Mouse (Mus musculus) MEL (cell line): ENCODE measurements around the gene Myo19.

ENCODE experiments used
- CTCF ChIP-seq, 3 experiments: IDR thresholded peaks in 2 of 3; conservative IDR thresholded peaks in 1 of 3; 2 replicates each; pipeline ENCODE4 v1.5.1; 2011 to 2012; ENCODE audit warnings: low read length in 3 of 3, low read depth in 2 of 3, mild to moderate bottlenecking in 2 of 3, improper control_type of control experiment in 1 of 3, inconsistent platforms in 1 of 3, mixed read lengths in 1 of 3, moderate library complexity in 1 of 3; ENCODE audit not compliant: control insufficient read depth in 1 of 3, insufficient read depth in 1 of 3, poor library complexity in 1 of 3, severe bottlenecking in 1 of 3
- ELF1 ChIP-seq: IDR thresholded peaks from 2 replicates; pipeline ENCODE4 v1.6.1; 2014; ENCODE audit warnings: low read depth, mild to moderate bottlenecking, inconsistent platforms, low read length, improper control_type of control experiment, moderate library complexity
- GATA1 ChIP-seq: IDR thresholded peaks from 2 replicates; pipeline ENCODE4 v1.6.1; 2011; ENCODE audit warnings: low read depth, low read length, improper control_type of control experiment
- HCFC1 ChIP-seq: IDR thresholded peaks from 2 replicates; pipeline ENCODE4 v1.6.1; 2012; ENCODE audit warnings: low read depth, mild to moderate bottlenecking, inconsistent platforms, low read length, improper control_type of control experiment, moderate library complexity
- MEF2A ChIP-seq: IDR thresholded peaks from 2 replicates; pipeline ENCODE4 v1.6.1; 2014; ENCODE audit warnings: low read depth, mild to moderate bottlenecking, inconsistent platforms, low read length, improper control_type of control experiment; ENCODE audit not compliant: poor library complexity, insufficient replicate concordance, severe bottlenecking; ENCODE audit errors: extremely low read depth
- NRF1 ChIP-seq: IDR thresholded peaks from 2 replicates; pipeline ENCODE4 v1.6.1; 2014; ENCODE audit warnings: low read depth, mild to moderate bottlenecking, inconsistent platforms, low read length, improper control_type of control experiment, moderate library complexity; ENCODE audit not compliant: poor library complexity, insufficient read depth, severe bottlenecking
- POLR2A ChIP-seq, 2 experiments: IDR thresholded peaks; 2 replicates each; pipeline ENCODE4 v1.6.1; 2011 to 2012; ENCODE audit warnings: low read length in 2 of 2, mild to moderate bottlenecking in 2 of 2, control low read depth in 1 of 2, improper control_type of control experiment in 1 of 2, low read depth in 1 of 2, moderate library complexity in 1 of 2; ENCODE audit not compliant: control insufficient read depth in 1 of 2, insufficient read depth in 1 of 2, poor library complexity in 1 of 2
- TCF12 ChIP-seq: IDR thresholded peaks from 2 replicates; pipeline ENCODE4 v1.6.1; 2014; ENCODE audit warnings: low read depth, mild to moderate bottlenecking, inconsistent platforms, low read length, improper control_type of control experiment, moderate library complexity
- ZMIZ1 ChIP-seq: IDR thresholded peaks from 2 replicates; pipeline ENCODE4 v1.6.1; 2012; ENCODE audit warnings: low read depth, mild to moderate bottlenecking, inconsistent platforms, low read length, improper control_type of control experiment, moderate library complexity

DNA sequence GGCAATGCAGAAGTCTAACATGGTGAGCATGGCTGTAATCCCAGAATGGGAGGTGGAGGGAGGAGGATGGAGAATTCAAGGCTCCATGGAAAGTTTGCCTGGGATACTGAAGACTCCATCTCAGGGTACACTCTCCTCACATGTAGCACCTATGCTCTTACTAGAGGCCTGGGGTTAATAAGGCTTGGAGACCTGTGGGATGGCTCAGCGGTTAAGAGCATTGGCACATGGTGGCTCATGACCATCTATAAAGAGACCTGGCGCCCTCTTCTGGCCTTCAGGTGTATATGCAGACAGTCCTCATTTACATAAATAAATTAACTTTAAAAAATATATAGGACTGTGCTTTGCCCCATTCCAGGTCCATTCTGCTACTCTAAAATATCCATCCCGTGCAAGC lies 39.3 kb downstream of the Myo19 start:
- TF ChIP-seq TCF12 (0 out of 2 replicates have a peak, but pooled peaks have one; percentile 24), HCFC1 (peak; percentile 52), MEF2A (no peak), GATA1 (no peak), CTCF (IDR thresholded peaks at IDR 0.05 in 2 of 3, conservative IDR thresholded peaks at IDR 0.05 in 1 of 3; ENCODE audit: control insufficient read depth in 1 of 3, insufficient read depth in 1 of 3, low read depth in 2 of 3, low read length in 3 of 3, poor library complexity in 1 of 3, severe bottlenecking in 1 of 3) (peak; percentile 53 to 77 (median 54)), POLR2A (IDR thresholded peaks at IDR 0.05; ENCODE audit: control insufficient read depth in 1 of 2, insufficient read depth in 1 of 2, low read depth in 1 of 2, low read length in 2 of 2, poor library complexity in 1 of 2) (peak in 1 of 2 experiments; percentile 29; a peak in 1 of 4 replicates), NRF1 (no peak), ZMIZ1 (no peak), ELF1 (no peak)
